Mouse (Mus musculus) embryo, embryonic 10.5 days (tissue): ENCODE results near the gene Ostm1.
A peak's percentile ranks its signal among the peaks of the same experiment; 100 is the strongest.

Experiments
- DNase-seq: peaks from one replicate; pipeline ENCODE4 v3.0.0-alpha.2; 2015; ENCODE audit warnings: low spot score

The Ostm1 gene

GRCm38 (mm10) chr10:42680582-42681001, 97.0 kb downstream of the Ostm1 start:
- DNase-seq: peak; percentile 37

GRCm38 (mm10) chr10:42682421-42682820, 98.8 kb downstream of the Ostm1 start:
- DNase-seq: no peak

- no peak for DNase-seq
Observed at GRCm38 (mm10) chr10:42687873-42688272, 104.3 kb downstream of the Ostm1 start.

GRCm38 (mm10) chr10:42689694-42690093, 106.1 kb downstream of the Ostm1 start:
- no peak for DNase-seq

GRCm38 (mm10) chr10:42690233-42691028, 106.8 kb downstream of the Ostm1 start:
- DNase-seq: peak; percentile 30

- DNase-seq: no peak
Observed at GRCm38 (mm10) chr10:42691051-42691450, 107.4 kb downstream of the Ostm1 start.

GRCm38 (mm10) chr10:42692095-42692494, 108.5 kb downstream of the Ostm1 start:
- peak; percentile 30 for DNase-seq

- DNase-seq: no peak
Observed at GRCm38 (mm10) chr10:42692794-42693193, 109.2 kb downstream of the Ostm1 start.

- no peak for DNase-seq
Observed at GRCm38 (mm10) chr10:42693482-42693881, 109.9 kb downstream of the Ostm1 start.

GRCm38 (mm10) chr10:42696361-42696760, 112.7 kb downstream of the Ostm1 start:
- no peak for DNase-seq

- peak; percentile 85 for DNase-seq
Observed at GRCm38 (mm10) chr10:42697007-42697406, 113.4 kb downstream of the Ostm1 start.

- DNase-seq: no peak
Observed at GRCm38 (mm10) chr10:42698375-42698774, 114.8 kb downstream of the Ostm1 start.

- no peak for DNase-seq
Observed at GRCm38 (mm10) chr10:42698994-42699393, 115.4 kb downstream of the Ostm1 start.

GRCm38 (mm10) chr10:42702111-42702510, 118.5 kb downstream of the Ostm1 start:
- DNase-seq: no peak

- peak; percentile 18 for DNase-seq
Observed at GRCm38 (mm10) chr10:42714676-42715075, 131.1 kb downstream of the Ostm1 start.

GRCm38 (mm10) chr10:42715366-42716035, 131.9 kb downstream of the Ostm1 start:
- peak; percentile 60 for DNase-seq

GRCm38 (mm10) chr10:42722116-42722515, 138.5 kb downstream of the Ostm1 start:
- no peak for DNase-seq

GRCm38 (mm10) chr10:42723275-42724232, 139.9 kb downstream of the Ostm1 start:
- DNase-seq: no peak

GRCm38 (mm10) chr10:42729607-42730006, 146.0 kb downstream of the Ostm1 start:
- no peak for DNase-seq

- peak; percentile 72 for DNase-seq
Observed at GRCm38 (mm10) chr10:42734546-42735060, 151.0 kb downstream of the Ostm1 start.

- DNase-seq: no peak
Observed at GRCm38 (mm10) chr10:42751813-42752212, 168.2 kb downstream of the Ostm1 start.
